Mouse (Mus musculus) frontal cortex, adult (tissue): ENCODE measurements at regions not wholly inside any gene's neighbourhood (a gene's known extent, or its start where the extent isn't known, plus 50 kb on each side); places are given as distances from the start of the nearest gene placed in this dataset.

ENCODE experiments used
- ATAC-seq: cut with Nextera tagmentation; 2 replicates; pipeline ENCODE4 v1.9.2; 2017; ENCODE audit warnings: mild to moderate bottlenecking, moderate library complexity, mixed read lengths; ENCODE audit not compliant: low TSS enrichment

- ATAC-seq, result no peak
These were observed 289.5 kb upstream of the Slit2 start for GRCm38 (mm10) chr5:47693478-47693877.

GRCm38 (mm10) chr5:47693921-47694320 is 289.0 kb upstream of the Slit2 start:
- ATAC-seq, result no peak

GRCm38 (mm10) chr5:47694630-47695029 is 288.3 kb upstream of the Slit2 start:
- ATAC-seq, result no peak

- no peak for ATAC-seq
These were observed 271.4 kb upstream of the Slit2 start for GRCm38 (mm10) chr5:47711553-47711952.

GRCm38 (mm10) chr5:47714333-47714732 is 268.6 kb upstream of the Slit2 start:
- no peak for ATAC-seq

GRCm38 (mm10) chr5:47724911-47725310 is 258.0 kb upstream of the Slit2 start:
- ATAC-seq, result no peak

GRCm38 (mm10) chr5:47742727-47743126 is 240.2 kb upstream of the Slit2 start:
- ATAC-seq, result peak; percentile 99

GRCm38 (mm10) chr5:47745177-47745576 is 237.8 kb upstream of the Slit2 start:
- no peak for ATAC-seq

GRCm38 (mm10) chr5:47751907-47752306 is 231.0 kb upstream of the Slit2 start:
- ATAC-seq, result no peak

- ATAC-seq, result no peak
These were observed 210.1 kb upstream of the Slit2 start for GRCm38 (mm10) chr5:47772642-47773353.

GRCm38 (mm10) chr5:47773354-47773743 is 209.6 kb upstream of the Slit2 start:
- no peak for ATAC-seq

GRCm38 (mm10) chr5:47780861-47781260 is 202.1 kb upstream of the Slit2 start:
- no peak for ATAC-seq

GRCm38 (mm10) chr5:47781608-47782007 is 201.3 kb upstream of the Slit2 start:
- ATAC-seq, result no peak

GRCm38 (mm10) chr5:47794639-47795272 is 188.2 kb upstream of the Slit2 start:
- no peak for ATAC-seq

- no peak for ATAC-seq
These were observed 187.7 kb upstream of the Slit2 start for GRCm38 (mm10) chr5:47795273-47795672.

GRCm38 (mm10) chr5:47820936-47821335 is 162.0 kb upstream of the Slit2 start:
- no peak for ATAC-seq

- no peak for ATAC-seq
These were observed 144.9 kb upstream of the Slit2 start for GRCm38 (mm10) chr5:47837998-47838397.

- no peak for ATAC-seq
These were observed 113.2 kb upstream of the Slit2 start for GRCm38 (mm10) chr5:47869701-47870100.
